Mouse (Mus musculus): ENCODE measurements around the gene Rhou.
"Not testable (repeated sequence)": the region's sequence is repeated elsewhere in the genome, so short reads cannot be mapped to it uniquely, and the experiment has no call there.

DNA sequence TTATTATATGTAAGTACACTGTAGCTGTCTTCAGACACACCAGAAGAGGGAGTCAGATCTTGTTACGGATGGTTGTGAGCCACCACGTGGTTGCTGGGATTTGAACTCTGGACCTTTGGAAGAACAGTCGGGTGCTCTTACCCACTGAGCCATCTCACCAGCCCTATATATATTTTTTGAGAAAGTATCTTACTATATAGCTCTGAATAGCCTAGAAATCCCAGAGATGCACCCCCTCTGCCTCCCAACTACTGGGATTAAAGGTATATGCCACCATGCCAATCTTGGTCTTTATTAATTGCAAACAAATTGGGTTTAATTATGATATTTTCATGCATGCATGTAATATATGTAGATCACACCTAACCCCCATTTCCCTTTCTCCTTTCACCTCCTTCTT, 22.0 kb upstream of the Rhou start:
- not testable (repeated sequence) for TF ChIP-seq EP300, CTCF (IDR thresholded peaks at IDR 0.05)

All from lung, postnatal 0 days (tissue).